Mouse (Mus musculus) WW6 (cell line): ENCODE data around the gene Foxe1.

Experiments used
- DNase-seq: peaks from one replicate; pipeline ENCODE4 v3.0.0-alpha.2; 2013; ENCODE audit warnings: low read depth, low spot score

Foxe1 gene

DNA sequence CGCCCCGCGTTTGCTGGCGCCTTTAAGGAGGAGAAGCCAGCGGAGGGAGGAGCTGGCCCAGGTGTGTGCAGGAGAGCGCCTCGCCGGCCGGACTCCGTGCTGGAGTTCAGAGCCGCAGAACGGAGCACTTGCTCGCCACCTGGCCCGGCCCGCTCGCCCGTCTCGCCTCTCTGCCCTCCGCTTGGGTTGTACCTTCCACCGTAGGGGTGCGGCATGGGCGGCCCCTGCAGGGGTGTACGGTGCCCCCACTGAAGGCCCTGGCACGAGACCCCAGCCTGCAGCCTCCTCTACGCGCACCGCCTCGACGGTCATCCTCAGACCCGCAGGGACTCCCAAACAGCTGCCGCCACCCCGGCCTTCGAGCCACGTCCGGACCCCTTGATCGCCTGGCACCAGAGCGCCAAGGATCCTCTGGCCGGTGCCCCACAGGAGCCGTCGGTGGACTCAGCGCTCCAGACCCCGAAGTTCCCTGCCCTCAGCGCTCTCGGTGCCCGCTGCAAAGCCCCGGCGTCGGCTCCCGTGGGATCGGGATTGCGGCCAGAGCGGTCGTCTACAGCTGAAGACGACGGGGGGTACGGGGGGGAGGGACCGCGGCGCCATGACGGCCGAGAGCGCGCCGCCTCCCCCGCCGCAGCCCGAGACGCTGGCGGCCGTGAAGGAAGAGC lies at the start of gene Foxe1:
Gene Foxe1 (plus strand): TSS at position 14 of the 665 bp plus-strand sequence.
- no peak for DNase-seq

- DNase-seq = no peak
These were observed 39.3 kb upstream of the Foxe1 start for GRCm38 (mm10) chr4:46304071-46304470.

GRCm38 (mm10) chr4:46304757-46305384 lies 38.5 kb upstream of the Foxe1 start:
- no peak for DNase-seq

GRCm38 (mm10) chr4:46305436-46305835 lies 38.0 kb upstream of the Foxe1 start:
- DNase-seq = no peak

DNA sequence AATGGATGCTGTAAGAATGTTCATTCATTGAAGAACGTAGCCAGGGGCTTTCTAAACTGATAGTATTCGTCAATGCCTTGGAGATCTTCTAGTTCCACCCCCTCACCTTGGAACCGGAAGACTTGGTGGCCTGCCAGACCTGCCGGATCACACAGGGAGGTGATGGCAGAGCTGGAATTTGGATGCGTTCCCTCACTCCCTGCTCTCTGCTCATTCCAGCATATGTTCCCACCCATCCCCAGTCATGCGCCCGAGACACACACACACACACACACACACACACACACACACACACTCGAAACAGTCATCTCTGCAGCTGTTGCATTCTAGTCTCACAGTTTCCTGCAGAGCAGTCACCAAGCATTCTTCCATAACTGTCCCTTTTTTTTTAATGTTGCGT lies 36.1 kb upstream of the Foxe1 start:
- no peak for DNase-seq

DNA sequence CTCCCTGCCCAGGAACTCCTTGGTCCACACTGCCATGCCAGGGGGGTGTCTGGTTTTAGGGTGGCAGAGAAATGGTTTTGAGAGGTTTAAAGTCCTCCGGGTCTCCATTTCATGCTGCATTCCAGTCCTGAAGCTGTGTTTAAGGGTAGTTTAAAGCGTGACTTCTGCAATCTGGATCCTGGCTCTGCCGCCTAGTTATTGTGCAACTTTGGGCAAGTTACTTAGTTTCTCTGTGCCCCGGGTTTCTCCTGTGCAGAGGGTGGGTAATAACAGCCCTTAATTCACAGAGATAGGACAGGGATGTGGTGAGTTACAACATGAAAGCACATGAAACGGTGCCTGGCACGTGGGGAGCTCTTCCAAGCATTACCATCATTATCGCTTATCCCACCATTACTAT lies 35.5 kb upstream of the Foxe1 start:
- no peak for DNase-seq

- DNase-seq = no peak
These were observed 31.8 kb upstream of the Foxe1 start for GRCm38 (mm10) chr4:46311631-46312030.

DNA sequence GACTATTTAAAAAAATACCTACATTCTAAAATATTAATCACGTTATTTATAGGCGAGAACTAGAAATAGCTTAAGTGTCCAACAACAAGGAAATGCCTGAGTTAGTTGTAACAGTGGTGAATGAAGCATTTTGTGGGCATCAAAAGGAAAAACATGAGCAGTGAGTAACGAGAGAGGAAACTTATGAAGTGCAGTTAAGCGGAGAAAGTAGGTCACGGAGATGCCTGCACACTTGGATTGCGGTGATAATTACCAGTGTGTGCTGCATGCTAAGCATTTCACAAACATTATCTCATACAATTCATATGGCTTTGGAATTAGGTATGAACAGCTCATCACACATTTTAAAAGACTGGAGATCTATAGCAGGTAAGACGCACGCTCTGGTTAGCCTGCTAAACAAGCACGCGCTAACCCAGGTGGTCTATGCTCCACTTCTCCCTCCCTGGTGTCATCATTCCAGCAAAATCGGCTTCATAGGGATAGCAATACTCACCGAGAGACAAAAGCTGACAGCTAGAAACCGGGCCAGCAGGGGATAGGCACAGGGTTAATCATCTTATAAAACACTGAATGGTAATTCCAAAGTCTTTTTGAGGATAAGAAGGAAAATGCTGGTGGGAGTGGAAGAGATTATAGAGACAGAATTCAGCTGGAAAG lies 21.5 kb upstream of the Foxe1 start:
- no peak for DNase-seq

DNA sequence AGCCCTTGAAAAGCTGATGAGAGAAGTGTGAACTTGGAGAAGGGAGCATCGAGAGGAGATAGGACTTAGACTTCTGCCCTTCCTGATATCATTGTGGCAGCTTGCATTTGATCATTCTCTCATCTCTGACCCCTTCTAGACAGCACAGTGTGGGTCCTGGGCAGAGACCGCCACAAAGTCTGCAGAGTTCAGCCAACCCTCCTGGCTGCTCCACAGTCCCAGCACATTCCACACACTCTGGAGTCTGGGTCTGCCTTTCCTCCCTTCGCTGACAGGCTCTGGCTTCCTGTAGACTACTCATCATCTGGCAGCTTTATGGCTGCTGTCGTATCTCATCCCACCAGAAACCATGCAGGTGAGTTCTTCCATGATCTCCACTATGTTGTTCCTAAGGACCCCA lies 20.7 kb upstream of the Foxe1 start:
- DNase-seq = no peak

DNA sequence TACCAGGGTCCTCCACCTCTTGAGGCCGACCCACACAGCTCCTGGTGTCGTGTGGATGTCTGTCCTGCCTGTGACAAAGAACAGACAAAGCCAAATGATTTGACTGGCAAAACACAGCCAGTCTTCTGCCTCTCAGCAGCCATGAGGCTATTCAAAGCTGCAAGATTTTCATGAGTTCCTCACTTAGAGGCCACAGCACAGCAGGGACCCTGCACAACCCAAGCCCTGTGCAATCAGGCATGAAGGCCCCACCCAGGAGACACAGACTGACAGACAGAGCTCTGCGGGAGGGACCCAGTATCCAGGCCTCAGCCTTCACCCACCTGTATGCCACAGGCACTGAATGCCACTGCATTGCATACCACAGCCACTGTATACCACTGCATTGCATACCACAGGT lies 14.5 kb upstream of the Foxe1 start:
- DNase-seq = no peak

- DNase-seq = no peak
These were observed 7.6 kb upstream of the Foxe1 start for GRCm38 (mm10) chr4:46335846-46336245.

- DNase-seq = no peak
These were observed 5.4 kb upstream of the Foxe1 start for GRCm38 (mm10) chr4:46337990-46338389.

GRCm38 (mm10) chr4:46339026-46339425 lies 4.4 kb upstream of the Foxe1 start:
- DNase-seq = no peak

DNA sequence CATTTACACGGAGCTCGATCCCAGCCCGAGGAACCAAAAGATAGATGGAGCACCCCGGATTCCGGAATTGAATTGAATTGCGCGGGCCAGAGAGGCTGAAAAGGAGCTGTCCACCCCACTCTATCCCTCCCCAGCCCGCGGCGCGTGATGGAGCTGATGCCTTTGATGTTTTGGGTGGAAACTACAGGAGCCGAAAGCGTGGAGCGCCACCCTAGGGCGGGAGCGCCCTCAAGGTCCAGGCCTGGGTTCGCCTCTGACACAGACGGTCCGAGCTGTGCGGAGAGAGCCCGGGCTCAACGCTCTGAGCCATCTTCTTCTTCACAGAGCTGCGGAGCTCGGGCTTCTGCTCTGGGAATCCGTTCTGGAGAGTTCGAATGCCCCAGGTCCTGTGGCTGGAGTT lies 3.8 kb upstream of the Foxe1 start:
- DNase-seq = no peak

- DNase-seq = no peak
These were observed 1.4 kb upstream of the Foxe1 start for GRCm38 (mm10) chr4:46341831-46342680.

- DNase-seq = no peak
These were observed 610 bp upstream of the Foxe1 start for GRCm38 (mm10) chr4:46342711-46343286.

- DNase-seq = no peak
These were observed 879 bp downstream of the Foxe1 start for GRCm38 (mm10) chr4:46344288-46344687.

GRCm38 (mm10) chr4:46345056-46345772 lies 1.8 kb downstream of the Foxe1 start:
- DNase-seq = no peak

DNA sequence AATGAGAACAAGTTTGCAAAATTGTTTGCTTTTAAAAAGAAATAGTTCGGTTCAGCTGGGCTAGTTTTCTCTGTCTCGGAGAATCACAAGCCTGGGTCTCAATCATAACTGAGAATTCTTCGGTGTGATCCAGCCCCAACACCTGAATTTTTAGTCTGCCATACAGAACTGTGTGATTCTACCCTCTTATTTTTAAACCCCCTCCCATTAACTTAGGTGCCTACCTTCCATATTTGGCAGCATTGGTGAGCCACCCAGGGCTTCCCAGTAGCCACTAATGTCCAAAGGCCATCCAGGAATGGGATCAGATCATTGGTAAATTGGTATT lies 2.3 kb downstream of the Foxe1 start:
- no peak for DNase-seq

- no peak for DNase-seq
These were observed 2.8 kb downstream of the Foxe1 start for GRCm38 (mm10) chr4:46346221-46346620.

GRCm38 (mm10) chr4:46347141-46347540 lies 3.7 kb downstream of the Foxe1 start:
- no peak for DNase-seq
